Mouse (Mus musculus): Measurements from ENCODE around the gene Tnks1bp1. TPM values are rescaled to one million over a fixed set of nuclear protein-coding genes. Genes with fewer than 3 reads are reported as not detected.

Tnks1bp1 gene
- polyA plus RNA-seq, 1 experiment from 2014 or later = 21.8 TPM

GRCm38 (mm10) chr2:85059677-85060076 is 11.9 kb downstream of the Tnks1bp1 start:
- H3K4me2 ChIP-seq (ENCODE audit: low read length) = no peak overlapping the region

GRCm38 (mm10) chr2:85060591-85061060 is 12.8 kb downstream of the Tnks1bp1 start:
- DNase-seq (ENCODE audit: low spot score) (peak; percentile 75), ATAC-seq (replicated peaks; ENCODE audit: low FRiP score, low read depth) (peak; percentile 86)
- Histone ChIP-seq H3K27me3 (ENCODE audit: insufficient read depth, low read length) (no peaks in the 10 kb centered on the region), H3K9ac (ENCODE audit: low read depth, low read length) (peak overlapping the region; percentile 54), H3K36me3 (ENCODE audit: insufficient read depth, low read length) (peaks cover 39% of the 10 kb centered on the region), H3K9me3 (replicated peaks; ENCODE audit: low read length) (no peaks in the 10 kb centered on the region), H3K4me3 (replicated peaks; ENCODE audit: low read depth, low read length) (peak overlapping the region; percentile 35), H3K4me1 (replicated peaks; ENCODE audit: insufficient read depth, low read length) (peaks cover 3% of the 10 kb centered on the region), H3K4me2 (ENCODE audit: low read length) (peak overlapping the region; percentile 66), H3K27ac (peak overlapping the region; percentile 66; the same call in 1 of the 2 replicates)
- 7% methylated on average over 11 of the region's 11 CpGs for WGBS
- no peak for TF ChIP-seq CTCF (IDR thresholded peaks at IDR 0.05; ENCODE audit: low read depth)

More at GRCm38 (mm10) chr2:85059677-85060076, 11.9 kb downstream of the Tnks1bp1 start:
- H3K9me3 ChIP-seq (replicated peaks; ENCODE audit: low read length) = no peaks in the 10 kb centered on the region
- no peak overlapping the region for H3K9ac ChIP-seq (ENCODE audit: low read depth, low read length)
- peak overlapping the region; percentile 66; the same call in 1 of the 2 replicates for H3K27ac ChIP-seq
- ATAC-seq (replicated peaks; ENCODE audit: low FRiP score, low read depth) (no peak), DNase-seq (ENCODE audit: low spot score) (no peak)
- no peak overlapping the region for H3K4me3 ChIP-seq (replicated peaks; ENCODE audit: low read depth, low read length)
- 82% methylated on average over 6 of the region's 6 CpGs for WGBS
- peaks cover 42% of the 10 kb centered on the region for H3K36me3 ChIP-seq (ENCODE audit: insufficient read depth, low read length)
- peaks cover 3% of the 10 kb centered on the region for H3K4me1 ChIP-seq (replicated peaks; ENCODE audit: insufficient read depth, low read length)
- 0 out of 2 replicates have a peak, but pooled peaks have one; percentile 8 for TF ChIP-seq CTCF (IDR thresholded peaks at IDR 0.05; ENCODE audit: low read depth)
- H3K27me3 ChIP-seq (ENCODE audit: insufficient read depth, low read length) = no peaks in the 10 kb centered on the region

GRCm38 (mm10) chr2:85061107-85061541 is 13.3 kb downstream of the Tnks1bp1 start:
- Histone ChIP-seq H3K4me1 (replicated peaks; ENCODE audit: insufficient read depth, low read length) (no peaks in the 10 kb centered on the region; the same call in 1 of the 2 replicates), H3K27me3 (ENCODE audit: insufficient read depth, low read length) (no peaks in the 10 kb centered on the region), H3K4me3 (replicated peaks; ENCODE audit: low read depth, low read length) (peak overlapping the region; percentile 35), H3K9ac (ENCODE audit: low read depth, low read length) (peak overlapping the region; percentile 54), H3K36me3 (ENCODE audit: insufficient read depth, low read length) (peaks cover 39% of the 10 kb centered on the region), H3K4me2 (ENCODE audit: low read length) (peak overlapping the region; percentile 66), H3K27ac (peak overlapping the region; percentile 43; the same call in 1 of the 2 replicates), H3K9me3 (replicated peaks; ENCODE audit: low read length) (no peaks in the 10 kb centered on the region)
- ATAC-seq (replicated peaks; ENCODE audit: low FRiP score, low read depth) (no peak; the same call in none of the 2 replicates), DNase-seq (ENCODE audit: low spot score) (peak; percentile 33)
- no peak for TF ChIP-seq CTCF (IDR thresholded peaks at IDR 0.05; ENCODE audit: low read depth)
- WGBS = 20% methylated on average over 10 of the region's 10 CpGs

- peaks cover 18% of the 10 kb centered on the region for H3K36me3 ChIP-seq (ENCODE audit: insufficient read depth, low read length)
- no peak for TF ChIP-seq CTCF (IDR thresholded peaks at IDR 0.05; ENCODE audit: low read depth)
Observed at GRCm38 (mm10) chr2:85065141-85065875, 17.5 kb downstream of the Tnks1bp1 start.

GRCm38 (mm10) chr2:85066937-85067336 is 19.1 kb downstream of the Tnks1bp1 start:
- Histone ChIP-seq H3K4me1 (replicated peaks; ENCODE audit: insufficient read depth, low read length) (no peaks in the 10 kb centered on the region), H3K36me3 (ENCODE audit: insufficient read depth, low read length) (peaks cover 29% of the 10 kb centered on the region), H3K4me3 (replicated peaks; ENCODE audit: low read depth, low read length) (no peak overlapping the region), H3K9ac (ENCODE audit: low read depth, low read length) (no peak overlapping the region), H3K27me3 (ENCODE audit: insufficient read depth, low read length) (no peaks in the 10 kb centered on the region), H3K4me2 (ENCODE audit: low read length) (no peak overlapping the region), H3K27ac (no peak overlapping the region), H3K9me3 (replicated peaks; ENCODE audit: low read length) (no peaks in the 10 kb centered on the region)
- no peak for ATAC-seq (replicated peaks; ENCODE audit: low FRiP score, low read depth)
- 95% methylated on average over 5 of the region's 5 CpGs for WGBS
- no peak for TF ChIP-seq CTCF (IDR thresholded peaks at IDR 0.05; ENCODE audit: low read depth)
- no peak for DNase-seq (ENCODE audit: low spot score)

More at GRCm38 (mm10) chr2:85065141-85065875, 17.5 kb downstream of the Tnks1bp1 start:
- no peak for DNase-seq (ENCODE audit: low spot score)
- no peaks in the 10 kb centered on the region; the same call in 1 of the 2 replicates for H3K4me1 ChIP-seq (replicated peaks; ENCODE audit: insufficient read depth, low read length)
- H3K9ac ChIP-seq (ENCODE audit: low read depth, low read length) = no peak overlapping the region
- no peaks in the 10 kb centered on the region for H3K9me3 ChIP-seq (replicated peaks; ENCODE audit: low read length)
- H3K27ac ChIP-seq = no peak overlapping the region
- no peak overlapping the region for H3K4me3 ChIP-seq (replicated peaks; ENCODE audit: low read depth, low read length)
- no peaks in the 10 kb centered on the region for H3K27me3 ChIP-seq (ENCODE audit: insufficient read depth, low read length)
- no peak for ATAC-seq (replicated peaks; ENCODE audit: low FRiP score, low read depth)
- 59% methylated on average over 12 of the region's 12 CpGs for WGBS
- H3K4me2 ChIP-seq (ENCODE audit: low read length) = no peak overlapping the region

- TF ChIP-seq CTCF (IDR thresholded peaks at IDR 0.05; ENCODE audit: low read depth) = no peak
- H3K4me2 ChIP-seq (ENCODE audit: low read length) = no peak overlapping the region
- H3K27ac ChIP-seq = no peak overlapping the region
- DNase-seq (ENCODE audit: low spot score) = no peak
- no peak for ATAC-seq (replicated peaks; ENCODE audit: low FRiP score, low read depth)
- H3K4me1 ChIP-seq (replicated peaks; ENCODE audit: insufficient read depth, low read length) = no peaks in the 10 kb centered on the region
- no peaks in the 10 kb centered on the region for H3K9me3 ChIP-seq (replicated peaks; ENCODE audit: low read length)
- peaks cover 26% of the 10 kb centered on the region; the same call in 1 of the 2 replicates for H3K36me3 ChIP-seq (ENCODE audit: insufficient read depth, low read length)
- H3K27me3 ChIP-seq (ENCODE audit: insufficient read depth, low read length) = no peaks in the 10 kb centered on the region
- no peak overlapping the region for H3K4me3 ChIP-seq (replicated peaks; ENCODE audit: low read depth, low read length)
- WGBS = 70% methylated on average over 10 of the region's 10 CpGs
- H3K9ac ChIP-seq (ENCODE audit: low read depth, low read length) = no peak overlapping the region
Observed at GRCm38 (mm10) chr2:85067903-85068625, 20.2 kb downstream of the Tnks1bp1 start.

Measured in kidney, postnatal 0 days (tissue).